In the genomic region with DNA sequence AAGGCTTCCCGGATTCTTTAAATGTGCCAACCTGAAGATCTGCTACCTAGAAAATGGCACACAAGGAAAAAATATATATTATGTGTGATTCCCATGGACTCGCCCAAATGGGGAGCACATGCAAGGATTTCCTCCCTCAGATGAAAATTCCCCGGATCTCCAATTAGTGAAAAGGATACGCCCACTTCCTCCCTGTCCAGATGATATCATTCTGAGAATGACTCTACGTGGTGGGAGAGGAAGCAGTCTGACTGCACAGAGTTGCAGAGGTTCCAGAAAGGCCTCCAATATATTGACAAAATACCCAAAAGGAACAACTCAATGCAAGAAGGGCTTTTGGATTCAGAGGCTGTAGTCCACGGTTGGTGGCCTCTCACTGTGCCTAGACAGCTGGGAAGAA, we compare ENCODE assay signal across 19 mouse cellular contexts. TPM values are rescaled to one million over a fixed set of nuclear protein-coding genes. Genes with fewer than 3 reads are reported as not detected.
DNase-seq lines count a peak whose midpoint lies in the region; ATAC-seq and TF ChIP-seq lines count a peak whose summit lies in the region.
"Had no signal": no experiment of that assay in that cellular context is flagged by ENCODE, and none has a peak within 500 bp of the region (broad histone marks: within the 10 kb centered on the region; RNA-seq: fewer than 3 reads in every experiment).

No protein-coding gene starts in this region.

- no peak for TF ChIP-seq EP300 in heart, postnatal 0 days (IDR thresholded peaks at IDR 0.05; ENCODE audit: low read depth)

- H3K9me3 ChIP-seq in heart, postnatal 0 days (replicated peaks; ENCODE audit: control insufficient read depth, low read length): no peaks in the 10 kb centered on the region
- H3K9me3 ChIP-seq in heart, embryonic 12.5 days (replicated peaks): no peaks in the 10 kb centered on the region
- no peaks in the 10 kb centered on the region for H3K9me3 ChIP-seq in embryonic facial prominence, embryonic 10.5 days
- H3K9me3 ChIP-seq: embryonic facial prominence, embryonic 12.5 days; G1E; lung, embryonic 15.5 days had no signal

- H3K9ac ChIP-seq in heart, postnatal 0 days (replicated peaks; ENCODE audit: low read depth, low read length): no peak overlapping the region
- H3K9ac ChIP-seq in heart, embryonic 12.5 days: no peak overlapping the region
- H3K9ac ChIP-seq: embryonic facial prominence, embryonic 12.5 days; lung, embryonic 15.5 days had no signal

- no peak overlapping the region for H3K4me2 ChIP-seq in heart, postnatal 0 days (ENCODE audit: low read depth, low read length)
- H3K4me2 ChIP-seq in heart, embryonic 12.5 days: no peak overlapping the region
- H3K4me2 ChIP-seq: embryonic facial prominence, embryonic 12.5 days; lung, embryonic 15.5 days had no signal

- no peak overlapping the region for H3K4me3 ChIP-seq in heart, postnatal 0 days (ENCODE audit: low read depth, low read length)
- H3K4me3 ChIP-seq in heart, embryonic 12.5 days: no peak overlapping the region
- H3K4me3 ChIP-seq in embryonic facial prominence, embryonic 10.5 days: no peak overlapping the region
- H3K4me3 ChIP-seq: embryonic facial prominence, embryonic 12.5 days; gastrocnemius, adult 2 months; lung, embryonic 15.5 days had no signal

- DNase-seq in heart, postnatal 0 days (ENCODE audit: low spot score): peak; percentile 24
- DNase-seq in MN1 (ENCODE audit: low spot score): peak; percentile 14
- DNase-seq in embryonic facial prominence, embryonic 10.5 days (ENCODE audit: low spot score): no peak
- DNase-seq in adrenal gland, adult 18-20 months (ENCODE audit: low spot score in 2 of 2): no peak
- DNase-seq in layer of hippocampus, postnatal 14 days (ENCODE audit: low spot score in 2 of 2): no peak
- DNase-seq: adrenal gland, adult 2 months; cerebellum, adult 11 months; cerebellum, postnatal 14 days; gastrocnemius, adult 2 months; kidney, adult 8-10 months; kidney, postnatal 4 days; layer of hippocampus, postnatal 36 days had no signal

- no peak overlapping the region for H3K27ac ChIP-seq in heart, postnatal 0 days (ENCODE audit: low read depth)
- no peak overlapping the region for H3K27ac ChIP-seq in heart, embryonic 12.5 days (ENCODE audit: poor library complexity, severe bottlenecking)
- H3K27ac ChIP-seq in embryonic facial prominence, embryonic 10.5 days (replicated peaks): peak overlapping the region; percentile 30; the same call in 1 of the 2 replicates
- H3K27ac ChIP-seq: embryonic facial prominence, embryonic 12.5 days; gastrocnemius, adult 2 months; lung, embryonic 15.5 days had no signal

- H3K36me3 ChIP-seq in heart, postnatal 0 days (replicated peaks; ENCODE audit: control insufficient read depth, insufficient read depth, low read length): no peaks in the 10 kb centered on the region
- H3K36me3 ChIP-seq in heart, embryonic 12.5 days: no peaks in the 10 kb centered on the region
- H3K36me3 ChIP-seq in embryonic facial prominence, embryonic 10.5 days (replicated peaks): no peaks in the 10 kb centered on the region
- H3K36me3 ChIP-seq: embryonic facial prominence, embryonic 12.5 days; G1E; lung, embryonic 15.5 days had no signal

- WGBS in heart, postnatal 0 days: 42% methylated on average over 6 of the region's 6 CpGs
- 48% methylated on average over 6 of the region's 6 CpGs for WGBS in heart, embryonic 12.5 days
- 58% methylated on average over 6 of the region's 6 CpGs for WGBS in embryonic facial prominence, embryonic 10.5 days

- peaks cover 2% of the 10 kb centered on the region for H3K4me1 ChIP-seq in heart, postnatal 0 days (ENCODE audit: control insufficient read depth, insufficient read depth)
- H3K4me1 ChIP-seq in heart, embryonic 12.5 days (replicated peaks): peaks cover 11% of the 10 kb centered on the region
- peaks cover 34% of the 10 kb centered on the region for H3K4me1 ChIP-seq in embryonic facial prominence, embryonic 10.5 days

- TF ChIP-seq CTCF in heart, postnatal 0 days (IDR thresholded peaks at IDR 0.05; ENCODE audit: low read depth): no peak

- H3K27me3 ChIP-seq in heart, postnatal 0 days (ENCODE audit: control insufficient read depth, insufficient read depth, low read length): no peaks in the 10 kb centered on the region
- no peaks in the 10 kb centered on the region for H3K27me3 ChIP-seq in heart, embryonic 12.5 days (replicated peaks)
- no peaks in the 10 kb centered on the region for H3K27me3 ChIP-seq in embryonic facial prominence, embryonic 10.5 days (replicated peaks; ENCODE audit: low read depth, poor library complexity, severe bottlenecking)
- H3K27me3 ChIP-seq: embryonic facial prominence, embryonic 12.5 days; lung, embryonic 15.5 days had no signal

- no peak; the same call in 1 of the 2 replicates for ATAC-seq in heart, postnatal 0 days (ENCODE audit: insufficient read depth, low read depth)
- ATAC-seq in heart, embryonic 12.5 days (ENCODE audit: insufficient number of reproducible peaks, low FRiP score): no peak
- 0 out of 2 replicates have a peak, but pooled peaks have one; percentile 27 for ATAC-seq in megakaryocyte, adult 5-6 weeks (ENCODE audit: poor library complexity, severe bottlenecking)
- ATAC-seq: CD4-positive, CD25-positive, alpha-beta regulatory T cell, adult 4 months; forebrain, embryonic 16.5 days had no signal

RNA-seq across cellular contexts. Expression of a gene that starts 12.8 kb away (rescaled TPM):
- total RNA-seq in heart, postnatal 0 days (2014; rRNA removed; ENCODE audit: low replicate concordance): 12.9 and 26.6 TPM in 2 replicates
- polyA plus RNA-seq in heart, postnatal 0 days (2015; fragmentation: Nextera tagmentation; extraction: Ambion mirVana): 22.2 and 23.2 TPM in 2 replicates
- 40.2 TPM in 2 replicates for polyA plus RNA-seq in heart, embryonic 12.5 days (2016; fragmentation: Nextera tagmentation; extraction: Ambion mirVana)
- polyA plus RNA-seq in embryonic facial prominence, embryonic 10.5 days (2016; fragmentation: Nextera tagmentation; extraction: Ambion mirVana): 84.7 and 84.9 TPM in 2 replicates
- 39.1 and 42.8 TPM in 2 replicates for total RNA-seq in megakaryocyte, adult 5-6 weeks (2015)
- 21.6 and 26.8 TPM in 2 replicates for total RNA-seq in megakaryocyte, adult 5-6 weeks (2017)
- total RNA-seq in adrenal gland, adult 18-20 months (2021): 10 to 100 TPM; 29.5 to 32.5 TPM
- total RNA-seq in layer of hippocampus, postnatal 14 days (2021): 10 to 100 TPM; 68.1 to 70.1 TPM

Comparison
In these comparisons a context has a peak if more than half of its experiments do, and no peak if none do; other contexts are left out.
1. DNase-seq: peak in heart, postnatal 0 days (single experiment) and MN1 (single experiment); none in embryonic facial prominence, embryonic 10.5 days (single experiment), adrenal gland, adult 18-20 months (0 of 2) and layer of hippocampus, postnatal 14 days (0 of 2).